Mouse (Mus musculus) lung, embryonic 16.5 days (tissue): ENCODE results near the gene Ppp6r1. TPM values are rescaled to one million over a fixed set of nuclear protein-coding genes. Genes with fewer than 3 reads are reported as not detected.

Experiments
- ATAC-seq: fragments of 200-750 bp; cut with Nextera tagmentation; 2 replicates; pipeline ENCODE4 v1.8.0; 2017; ENCODE audit warnings: low read depth, mild to moderate bottlenecking, moderate library complexity
- H3K27ac ChIP-seq: fragments of 300-500 bp; sonication (generic); 2 replicates; pipeline ENCODE4 v1.5.1; 2014; ENCODE audit warnings: mild to moderate bottlenecking, control low read depth, low read length
- H3K27me3 ChIP-seq: fragments of 300-500 bp; sonication (generic); 2 replicates; pipeline ENCODE4 v1.6.1; 2014; ENCODE audit warnings: low read depth, low read length, mixed read lengths; ENCODE audit not compliant: control insufficient read depth, insufficient read depth
- H3K36me3 ChIP-seq: fragments of 300-500 bp; sonication (generic); 2 replicates; pipeline ENCODE4 v1.6.1; 2014; ENCODE audit warnings: low read length; ENCODE audit not compliant: control insufficient read depth, insufficient read depth
- H3K4me1 ChIP-seq: fragments of 300-500 bp; sonication (generic); replicated peaks from 2 replicates; pipeline ENCODE4 v1.6.1; 2014; ENCODE audit warnings: low read length, mixed read lengths; ENCODE audit not compliant: control insufficient read depth, insufficient read depth
- H3K4me2 ChIP-seq: fragments of 300-500 bp; sonication (generic); 2 replicates; pipeline ENCODE4 v1.6.1; 2014; ENCODE audit warnings: low read depth, low read length, control low read depth
- H3K4me3 ChIP-seq: fragments of 300-500 bp; sonication (generic); 2 replicates; pipeline ENCODE4 v1.5.1; 2014; ENCODE audit warnings: mild to moderate bottlenecking, low read length, control low read depth
- H3K9ac ChIP-seq: fragments of 300-500 bp; sonication (generic); 2 replicates; pipeline ENCODE4 v1.6.1; 2014; ENCODE audit warnings: low read length, control low read depth
- H3K9me3 ChIP-seq: fragments of 300-500 bp; sonication (generic); 2 replicates; pipeline ENCODE4 v1.6.1; 2016; ENCODE audit warnings: low read length; ENCODE audit not compliant: control insufficient read depth
- WGBS: fragments of 180-500 bp; shearing (Covaris S2); extraction: QIAGEN DNeasy Blood & Tissue Kit; methylation state at CpG from one replicate; pipeline ENCODE4 v1.1.7; 2014; 5-methylcytosine and 5-hydroxymethylcytosine counted together
- polyA plus RNA-seq: library from polyadenylated mRNA; unstranded; fragments of >200 nt; fragmentation: Nextera tagmentation; extraction: Ambion mirVana; gene quantifications from 2 replicates; pipeline ENCODE4 v1.2.1, GENCODE M21; 2015

Ppp6r1 gene
- polyA plus RNA-seq, 1 experiment from 2014 or later = 3.9 TPM

DNA sequence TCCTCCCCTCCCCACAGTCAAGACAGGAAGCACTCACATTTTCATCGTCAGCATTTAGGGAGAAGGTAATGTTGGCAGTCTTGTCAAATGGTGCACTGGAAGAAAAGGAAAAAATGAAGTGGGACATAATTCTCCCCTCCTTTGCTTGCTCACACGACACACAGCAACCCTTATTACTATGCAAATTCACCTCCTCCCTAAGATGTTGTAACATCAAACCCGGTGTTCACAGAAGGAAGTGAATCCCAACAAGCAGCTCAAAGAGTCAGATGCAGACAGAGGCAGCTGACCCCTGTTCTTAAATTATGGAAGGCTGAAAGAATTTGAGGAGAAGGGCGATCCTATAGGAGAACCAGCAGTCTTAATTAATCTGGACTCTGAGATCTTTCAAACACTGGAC is 22.6 kb downstream of the Ppp6r1 start:
- 78% methylated on average over 4 of the region's 4 CpGs for WGBS
- no peaks in the 10 kb centered on the region for H3K9me3 ChIP-seq

GRCm38 (mm10) chr7:4631031-4631430 is 27.8 kb downstream of the Ppp6r1 start, which contains the start of gene Tmem86b:
TSS of gene Tmem86b (minus strand) at chr7:4631422.
- Histone ChIP-seq H3K27ac (no peak within 1 kb of the TSS), H3K4me3 (no peak within 1 kb of the TSS), H3K27me3 (no peaks in the 10 kb centered on the region), H3K36me3 (peaks cover 45% of the 10 kb centered on the region), H3K9ac (no peak within 1 kb of the TSS), H3K4me1 (no peaks in the 10 kb centered on the region), H3K9me3 (no peaks in the 10 kb centered on the region), H3K4me2 (no peak within 1 kb of the TSS)
- 80% methylated on average over 4 of the region's 4 CpGs for WGBS
- ATAC-seq = no peak

More for the DNA sequence above, 22.6 kb downstream of the Ppp6r1 start:
- Histone ChIP-seq H3K4me1 (no peaks in the 10 kb centered on the region), H3K9ac (no peak overlapping the region), H3K4me2 (no peak overlapping the region), H3K4me3 (no peak overlapping the region), H3K27ac (no peak overlapping the region), H3K36me3 (peaks cover 67% of the 10 kb centered on the region), H3K27me3 (no peaks in the 10 kb centered on the region)
- no peak for ATAC-seq

GRCm38 (mm10) chr7:4630198-4630597 is 28.6 kb downstream of the Ppp6r1 start:
- Histone ChIP-seq H3K27ac (no peak overlapping the region), H3K4me2 (no peak overlapping the region), H3K4me3 (no peak overlapping the region), H3K9me3 (no peaks in the 10 kb centered on the region), H3K4me1 (no peaks in the 10 kb centered on the region), H3K36me3 (peaks cover 38% of the 10 kb centered on the region), H3K9ac (no peak overlapping the region), H3K27me3 (no peaks in the 10 kb centered on the region)
- WGBS = 65% methylated on average over 1 of the region's 1 CpGs
- ATAC-seq = no peak

GRCm38 (mm10) chr7:4629586-4629985 is 29.2 kb downstream of the Ppp6r1 start:
- Histone ChIP-seq H3K4me1 (no peaks in the 10 kb centered on the region), H3K4me3 (no peak overlapping the region), H3K27ac (no peak overlapping the region), H3K27me3 (no peaks in the 10 kb centered on the region), H3K36me3 (peaks cover 38% of the 10 kb centered on the region), H3K9me3 (no peaks in the 10 kb centered on the region), H3K9ac (no peak overlapping the region), H3K4me2 (no peak overlapping the region)
- ATAC-seq = no peak
- 62% methylated on average over 5 of the region's 5 CpGs for WGBS

DNA sequence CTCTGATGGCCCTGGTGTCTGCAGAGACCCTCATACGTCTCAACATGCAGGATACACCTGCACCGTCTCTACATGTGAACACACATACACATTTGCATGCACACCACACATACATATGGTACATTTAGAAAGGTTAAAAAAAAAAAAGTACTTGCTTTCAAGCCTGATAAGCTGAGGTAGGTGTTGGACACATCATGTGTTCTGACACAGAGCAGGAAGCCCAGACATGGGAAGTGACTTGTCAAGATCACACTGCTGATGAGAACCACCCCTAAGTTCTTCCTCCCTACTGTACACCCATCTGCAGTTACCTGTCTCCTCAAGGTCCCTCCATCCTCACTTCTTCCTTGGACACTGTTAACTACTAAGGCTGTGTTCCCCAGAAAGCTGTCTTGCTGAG is 32.9 kb downstream of the Ppp6r1 start:
- H3K9ac ChIP-seq = no peak overlapping the region
- ATAC-seq = no peak

GRCm38 (mm10) chr7:4624343-4624742 is 34.5 kb downstream of the Ppp6r1 start:
- WGBS = 45% methylated on average over 1 of the region's 1 CpGs
- Histone ChIP-seq H3K9me3 (no peaks in the 10 kb centered on the region), H3K27me3 (no peaks in the 10 kb centered on the region), H3K27ac (no peak overlapping the region), H3K4me2 (no peak overlapping the region), H3K9ac (no peak overlapping the region), H3K4me3 (no peak overlapping the region), H3K4me1 (no peaks in the 10 kb centered on the region), H3K36me3 (peaks cover 11% of the 10 kb centered on the region; the same call in 1 of the 2 replicates)
- no peak for ATAC-seq

More for the DNA sequence above, 32.9 kb downstream of the Ppp6r1 start:
- no peak overlapping the region for H3K4me3 ChIP-seq
- WGBS = 80% methylated on average over 2 of the region's 2 CpGs
- peaks cover 12% of the 10 kb centered on the region for H3K36me3 ChIP-seq
- no peak overlapping the region for H3K4me2 ChIP-seq
- no peak overlapping the region for H3K27ac ChIP-seq
- H3K4me1 ChIP-seq = no peaks in the 10 kb centered on the region
- no peaks in the 10 kb centered on the region for H3K27me3 ChIP-seq
- no peaks in the 10 kb centered on the region for H3K9me3 ChIP-seq

- Histone ChIP-seq H3K4me3 (no peak overlapping the region), H3K4me1 (no peaks in the 10 kb centered on the region), H3K4me2 (no peak overlapping the region), H3K27me3 (no peaks in the 10 kb centered on the region), H3K36me3 (peaks cover 4% of the 10 kb centered on the region; the same call in 1 of the 2 replicates), H3K9me3 (no peaks in the 10 kb centered on the region), H3K9ac (no peak overlapping the region), H3K27ac (no peak overlapping the region)
- ATAC-seq = no peak
- 17% methylated on average over 4 of the region's 4 CpGs for WGBS
These were observed 35.2 kb downstream of the Ppp6r1 start for GRCm38 (mm10) chr7:4623544-4624189.

DNA sequence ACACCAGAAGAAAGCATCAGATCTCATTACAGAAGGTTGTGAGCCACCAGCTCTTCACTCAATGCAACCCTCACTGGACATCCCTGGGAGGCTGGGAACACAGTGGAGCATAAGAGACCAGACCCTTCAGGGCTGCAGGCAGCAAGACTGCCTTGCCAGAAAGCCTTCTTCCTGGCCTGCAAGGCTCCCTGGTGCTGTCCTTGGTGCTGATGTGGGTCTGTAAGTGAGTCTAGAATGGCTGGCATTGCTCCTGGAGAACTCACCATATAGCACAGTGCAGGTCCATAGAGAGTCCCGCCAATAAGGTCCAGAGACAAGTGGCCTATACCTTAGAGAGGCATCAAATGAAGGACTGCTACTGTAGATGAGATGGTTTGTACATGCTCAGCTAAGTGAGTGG is 38.8 kb downstream of the Ppp6r1 start:
- ATAC-seq = no peak
- Histone ChIP-seq H3K4me3 (no peak overlapping the region), H3K27ac (no peak overlapping the region), H3K36me3 (no peaks in the 10 kb centered on the region), H3K4me1 (no peaks in the 10 kb centered on the region), H3K9ac (no peak overlapping the region), H3K9me3 (no peaks in the 10 kb centered on the region), H3K4me2 (no peak overlapping the region), H3K27me3 (no peaks in the 10 kb centered on the region)
- WGBS = 21% methylated on average over 1 of the region's 1 CpGs

DNA sequence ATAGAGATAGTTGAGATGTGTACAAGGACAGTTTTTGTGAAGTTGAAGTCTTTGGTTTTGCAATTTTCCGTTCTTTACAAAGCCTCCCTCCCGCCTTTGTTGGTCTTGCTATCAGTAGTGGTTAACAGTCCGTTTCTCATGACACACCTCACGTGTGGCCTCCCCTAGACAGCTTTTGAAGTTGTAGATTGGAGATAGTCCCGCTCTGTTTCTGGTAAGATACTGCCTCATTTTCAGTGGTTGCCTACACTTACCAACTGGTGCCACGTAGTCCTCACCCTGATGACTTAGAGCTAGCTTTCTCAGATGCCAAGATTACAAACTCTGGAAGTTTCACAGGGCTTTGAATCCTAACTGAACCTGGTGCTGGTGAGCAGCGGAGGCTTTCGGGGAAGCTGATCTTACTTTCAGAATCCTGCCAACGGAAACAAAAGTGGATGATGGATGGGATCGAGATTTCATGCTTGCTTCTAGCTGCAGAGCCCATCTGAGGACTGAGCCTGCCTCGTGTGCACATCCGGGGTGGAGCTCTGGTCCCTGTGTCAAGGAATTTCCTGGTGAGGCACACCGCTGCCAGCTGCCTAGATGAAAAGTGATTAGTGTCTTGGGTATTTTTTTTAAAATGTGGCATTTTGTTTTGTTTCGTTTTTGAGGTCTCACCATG is 44.9 kb downstream of the Ppp6r1 start:
- no peaks in the 10 kb centered on the region for H3K27me3 ChIP-seq
- 54% methylated on average over 14 of the region's 14 CpGs for WGBS
- no peak overlapping the region for H3K9ac ChIP-seq
- H3K4me1 ChIP-seq = no peaks in the 10 kb centered on the region
- no peak overlapping the region for H3K27ac ChIP-seq
- no peak for ATAC-seq
- no peaks in the 10 kb centered on the region for H3K36me3 ChIP-seq
- H3K4me3 ChIP-seq = no peak overlapping the region
- no peak overlapping the region for H3K4me2 ChIP-seq
- no peaks in the 10 kb centered on the region for H3K9me3 ChIP-seq
